Mouse (Mus musculus) urinary bladder, postnatal 14 days (tissue): ENCODE results near the gene Abr.

Experiments
- DNase-seq: peaks from one replicate; pipeline ENCODE4 v3.0.0; 2021; ENCODE audit warnings: low spot score

Abr gene

GRCm38 (mm10) chr11:76374491-76375185, 247.5 kb downstream of the Abr start:
- peak; percentile 85 for DNase-seq

- DNase-seq, result no peak
Measured at GRCm38 (mm10) chr11:76372534-76372933, 249.6 kb downstream of the Abr start.

GRCm38 (mm10) chr11:76372120-76372519, 250.0 kb downstream of the Abr start:
- DNase-seq, result no peak

GRCm38 (mm10) chr11:76370491-76370890, 251.6 kb downstream of the Abr start:
- no peak for DNase-seq
